Mouse (Mus musculus): ENCODE results near the gene Gpr55.

The Gpr55 gene

GRCm38 (mm10) chr1:85908754-85909590 lies 51.8 kb downstream of the Gpr55 start:
- no peak for DNase-seq

- no peak for DNase-seq
These were observed 53.9 kb downstream of the Gpr55 start for GRCm38 (mm10) chr1:85906892-85907291.

GRCm38 (mm10) chr1:85902108-85902561 lies 58.7 kb downstream of the Gpr55 start:
- peak; percentile 57 for DNase-seq

- peak; percentile 35 for DNase-seq
These were observed 59.2 kb downstream of the Gpr55 start for GRCm38 (mm10) chr1:85901516-85902107.

- no peak for DNase-seq
These were observed 60.1 kb downstream of the Gpr55 start for GRCm38 (mm10) chr1:85900521-85901333.

GRCm38 (mm10) chr1:85899388-85899761 lies 61.4 kb downstream of the Gpr55 start:
- DNase-seq = peak; percentile 23

GRCm38 (mm10) chr1:85898761-85899387 lies 61.9 kb downstream of the Gpr55 start:
- DNase-seq = peak; percentile 66

- DNase-seq = no peak
These were observed 62.7 kb downstream of the Gpr55 start for GRCm38 (mm10) chr1:85897901-85898760.

GRCm38 (mm10) chr1:85896781-85897700 lies 63.8 kb downstream of the Gpr55 start:
- peak; percentile 18 for DNase-seq

GRCm38 (mm10) chr1:85896110-85896509 lies 64.7 kb downstream of the Gpr55 start:
- DNase-seq = no peak

- DNase-seq = peak; percentile 64
These were observed 65.4 kb downstream of the Gpr55 start for GRCm38 (mm10) chr1:85895391-85895837.

- DNase-seq = peak; percentile 51
These were observed 66.0 kb downstream of the Gpr55 start for GRCm38 (mm10) chr1:85894748-85895360.

GRCm38 (mm10) chr1:85894231-85894747 lies 66.5 kb downstream of the Gpr55 start, which contains the start of gene Itm2c:
TSS of gene Itm2c (plus strand) at chr1:85894281.
- peak; percentile 86 for DNase-seq

Data from cerebellum, adult 8-10 months (tissue).